In the genomic region with DNA sequence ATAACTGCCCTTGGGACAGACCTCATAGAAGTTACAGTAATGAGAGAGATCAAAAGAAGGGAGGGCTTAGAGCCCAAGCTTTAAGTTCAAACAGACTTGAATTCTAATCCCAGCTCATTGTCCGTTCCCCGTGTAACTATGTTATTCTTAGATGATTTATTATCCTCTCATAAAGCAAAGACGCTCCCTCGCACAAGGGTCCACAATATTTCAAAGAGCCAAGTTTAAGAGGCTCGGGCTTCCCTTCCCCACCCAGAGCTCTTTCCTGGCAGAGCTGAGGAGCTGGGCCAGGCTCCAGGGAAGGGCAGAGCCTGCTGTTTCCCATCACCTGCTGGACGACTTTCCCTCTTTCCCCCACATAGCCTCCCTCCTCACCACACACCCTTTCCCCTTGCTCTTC, we compare ENCODE assay signal across 9 mouse cellular contexts. TPM values are rescaled to one million over a fixed set of nuclear protein-coding genes. Genes with fewer than 3 reads are reported as not detected.
DNase-seq lines count a peak whose midpoint lies in the region; ATAC-seq and TF ChIP-seq lines count a peak whose summit lies in the region.
"Had no signal": no experiment of that assay in that cellular context is flagged by ENCODE, and none has a peak within 500 bp of the region (broad histone marks: within the 10 kb centered on the region; RNA-seq: fewer than 3 reads in every experiment).

No protein-coding gene starts in this region.

- no peaks in the 10 kb centered on the region for H3K36me3 ChIP-seq in intestine, embryonic 16.5 days (ENCODE audit: control insufficient read depth, insufficient read depth, low read length)
- no peaks in the 10 kb centered on the region for H3K36me3 ChIP-seq in lung, postnatal 0 days (ENCODE audit: insufficient read depth, low read length)

- no peaks in the 10 kb centered on the region for H3K4me1 ChIP-seq in cerebellum, adult 2 months (ENCODE audit: control insufficient read depth, insufficient read depth, low read length)
- peaks cover 4% of the 10 kb centered on the region; the same call in 1 of the 2 replicates for H3K4me1 ChIP-seq in intestine, embryonic 16.5 days (ENCODE audit: control insufficient read depth, insufficient read depth, low read length)
- H3K4me1 ChIP-seq in lung, postnatal 0 days (ENCODE audit: insufficient read depth, low read depth, low read length) = no peaks in the 10 kb centered on the region; the same call in 1 of the 2 replicates

- no peak overlapping the region for H3K27ac ChIP-seq in cerebellum, adult 2 months (ENCODE audit: insufficient read depth, low read length)
- no peak overlapping the region; the same call in 1 of the 2 replicates for H3K27ac ChIP-seq in intestine, embryonic 16.5 days (ENCODE audit: low read length)
- H3K27ac ChIP-seq in lung, postnatal 0 days (ENCODE audit: low read length) = no peak overlapping the region

- no peak overlapping the region for H3K4me3 ChIP-seq in cerebellum, adult 2 months (replicated peaks; ENCODE audit: insufficient read depth, low read depth, low read length)
- no peak overlapping the region for H3K4me3 ChIP-seq in intestine, embryonic 16.5 days (ENCODE audit: low read length)
- no peak overlapping the region for H3K4me3 ChIP-seq in lung, postnatal 0 days (ENCODE audit: low read depth, low read length)

- peak; percentile 32 to 42 for DNase-seq in cerebellum, adult 2 months
- DNase-seq in cerebellum, adult 9-10 months = no peak
- peak; percentile 8 for DNase-seq in adrenal gland, postnatal 25 days
- DNase-seq in lung, postnatal 0 days (ENCODE audit: low spot score) = peak; percentile 23
- no peak for DNase-seq in thymus, postnatal 25 days
- DNase-seq in thymus, postnatal 10 days (ENCODE audit: low spot score in 2 of 2) = no peak
- DNase-seq in layer of hippocampus, adult 18-20 months (ENCODE audit: low spot score in 2 of 2) = no peak
- DNase-seq: thymus, postnatal 36 days had no signal

- no peak overlapping the region for H3K4me2 ChIP-seq in intestine, embryonic 16.5 days (ENCODE audit: low read depth, low read length)
- H3K4me2 ChIP-seq in lung, postnatal 0 days (replicated peaks; ENCODE audit: low read depth, low read length) = no peak overlapping the region

- no peaks in the 10 kb centered on the region for H3K9me3 ChIP-seq in intestine, embryonic 16.5 days (ENCODE audit: control insufficient read depth, low read length)
- H3K9me3 ChIP-seq in lung, postnatal 0 days (ENCODE audit: low read length) = no peaks in the 10 kb centered on the region

- H3K27me3 ChIP-seq in cerebellum, adult 2 months (ENCODE audit: control insufficient read depth, insufficient read depth, low read length) = no peaks in the 10 kb centered on the region
- no peaks in the 10 kb centered on the region for H3K27me3 ChIP-seq in intestine, embryonic 16.5 days (replicated peaks; ENCODE audit: control insufficient read depth, insufficient read depth, low read length)
- no peaks in the 10 kb centered on the region for H3K27me3 ChIP-seq in lung, postnatal 0 days (replicated peaks; ENCODE audit: insufficient read depth, low read length)

- TF ChIP-seq CTCF in cerebellum, adult 2 months (IDR thresholded peaks at IDR 0.05; ENCODE audit: borderline replicate concordance, insufficient read depth, low read depth, low read length) = no peak
- TF ChIP-seq CTCF in lung, postnatal 0 days (IDR thresholded peaks at IDR 0.05) = no peak

- 19% methylated on average over 6 of the region's 6 CpGs for WGBS in cerebellum, adult 2 months
- 15% methylated on average over 6 of the region's 6 CpGs for WGBS in intestine, embryonic 16.5 days
- WGBS in lung, postnatal 0 days = 20% methylated on average over 6 of the region's 6 CpGs

- no peak overlapping the region for H3K9ac ChIP-seq in intestine, embryonic 16.5 days (ENCODE audit: low read depth, low read length)
- no peak overlapping the region for H3K9ac ChIP-seq in lung, postnatal 0 days (replicated peaks; ENCODE audit: low read depth)

- no peak for TF ChIP-seq POLR2A in cerebellum, adult 2 months (IDR thresholded peaks at IDR 0.05; ENCODE audit: borderline replicate concordance, insufficient read depth, low read length)

- peak; percentile 84 for ATAC-seq in intestine, embryonic 16.5 days
- ATAC-seq in lung, postnatal 0 days = peak; percentile 44

- no peak for TF ChIP-seq EP300 in lung, postnatal 0 days (IDR thresholded peaks at IDR 0.05)

RNA-seq across cellular contexts. Expression of gene Rhoj, which starts 44.3 kb away (rescaled TPM):
- polyA plus RNA-seq in cerebellum, adult 2 months (2012; rRNA removed) = 8.2 and 9.1 TPM in 2 replicates
- 12.8 and 13.4 TPM in 2 replicates for total RNA-seq in adrenal gland, postnatal 25 days (2021)
- 37.6 and 37.7 TPM in 2 replicates for polyA plus RNA-seq in intestine, embryonic 16.5 days (2015; fragmentation: Nextera tagmentation; extraction: Ambion mirVana)
- 95.8 and 102 TPM in 2 replicates for polyA plus RNA-seq in lung, postnatal 0 days (2015; fragmentation: Nextera tagmentation; extraction: Ambion mirVana)
- total RNA-seq in layer of hippocampus, adult 18-20 months (2021) = 1 to 10 TPM; 4.0 to 4.3 TPM

Comparison
In these comparisons a context has a peak if more than half of its experiments do, and no peak if none do; other contexts are left out.
1. DNase-seq: peak in cerebellum, adult 2 months (2 of 2), adrenal gland, postnatal 25 days (single experiment) and lung, postnatal 0 days (single experiment); none in cerebellum, adult 9-10 months (single experiment), thymus, postnatal 25 days (single experiment), thymus, postnatal 10 days (0 of 2) and layer of hippocampus, adult 18-20 months (0 of 2).